Mouse (Mus musculus) embryonic fibroblast, embryonic 13.5 days (primary cell): ENCODE measurements at regions not wholly inside any gene's neighbourhood (a gene's known extent, or its start where the extent isn't known, plus 50 kb on each side); places are given as distances from the start of the nearest gene placed in this dataset.

Experiments used
- CTCF ChIP-seq: IDR thresholded peaks from 2 replicates; pipeline ENCODE4 v1.5.1; 2011; ENCODE audit warnings: mild to moderate bottlenecking, control low read depth, low read length, moderate library complexity, borderline replicate concordance; ENCODE audit not compliant: insufficient read depth
- POLR2A ChIP-seq: IDR thresholded peaks from 2 replicates; pipeline ENCODE4 v1.6.1; 2011; ENCODE audit warnings: low read depth, mild to moderate bottlenecking, control low read depth, low read length, moderate library complexity

- TF ChIP-seq CTCF (no peak), POLR2A (no peak)
Observed at GRCm38 (mm10) chr9:69656053-69656452, 104.7 kb downstream of the Foxb1 start.
